Mouse (Mus musculus) kidney, postnatal 0 days (tissue): ENCODE data around the gene Carm1. TPM values are rescaled to one million over a fixed set of nuclear protein-coding genes. Genes with fewer than 3 reads are reported as not detected.

ENCODE experiments used
- ATAC-seq: fragments of 200-750 bp; cut with Nextera tagmentation; replicated peaks from 2 replicates; pipeline ENCODE4 v1.8.0; 2017; ENCODE audit warnings: low read depth, moderate number of reproducible peaks, moderate TSS enrichment, moderate library complexity; ENCODE audit not compliant: low FRiP score
- DNase-seq: peaks from one replicate; pipeline ENCODE4 v3.0.0-alpha.2; 2016; ENCODE audit warnings: low spot score
- H3K27ac ChIP-seq: fragments of 300-500 bp; sonication (generic); 2 replicates; pipeline ENCODE4 v1.5.1; 2014; ENCODE audit warnings: mild to moderate bottlenecking
- H3K27me3 ChIP-seq: fragments of 300-500 bp; sonication (generic); 2 replicates; pipeline ENCODE4 v1.6.1; 2014; ENCODE audit warnings: low read length, mixed read lengths; ENCODE audit not compliant: insufficient read depth
- H3K36me3 ChIP-seq: fragments of 300-500 bp; sonication (generic); 2 replicates; pipeline ENCODE4 v1.6.1; 2014; ENCODE audit warnings: low read length, mixed read lengths; ENCODE audit not compliant: insufficient read depth
- H3K4me1 ChIP-seq: fragments of 300-500 bp; sonication (generic); replicated peaks from 2 replicates; pipeline ENCODE4 v1.6.1; 2014; ENCODE audit warnings: antibody characterized with exemption, low read length, mixed read lengths; ENCODE audit not compliant: insufficient read depth
- H3K4me2 ChIP-seq: fragments of 300-500 bp; sonication (generic); 2 replicates; pipeline ENCODE4 v1.6.1; 2014; ENCODE audit warnings: mild to moderate bottlenecking, low read length, moderate library complexity, mixed read lengths
- H3K4me3 ChIP-seq: fragments of 300-500 bp; sonication (generic); replicated peaks from 2 replicates; pipeline ENCODE4 v1.5.1; 2014; ENCODE audit warnings: low read depth, low read length
- H3K9ac ChIP-seq: fragments of 300-500 bp; sonication (generic); 2 replicates; pipeline ENCODE4 v1.6.1; 2014; ENCODE audit warnings: low read depth, low read length
- H3K9me3 ChIP-seq: fragments of 300-500 bp; sonication (generic); replicated peaks from 2 replicates; pipeline ENCODE4 v1.6.1; 2016; ENCODE audit warnings: low read length, inconsistent platforms, mixed read lengths
- CTCF ChIP-seq: IDR thresholded peaks from 2 replicates; pipeline ENCODE4 v1.5.1; 2016; ENCODE audit warnings: antibody characterized with exemption, low read depth, mild to moderate bottlenecking, moderate library complexity
- WGBS: fragments of 180-500 bp; shearing (Covaris S2); extraction: QIAGEN DNeasy Blood & Tissue Kit; methylation state at CpG from one replicate; pipeline ENCODE4 v1.1.7; 2014; 5-methylcytosine and 5-hydroxymethylcytosine counted together
- polyA plus RNA-seq: library from polyadenylated mRNA; unstranded; fragments of >200 nt; fragmentation: Nextera tagmentation; extraction: Ambion mirVana; gene quantifications from 2 replicates; pipeline ENCODE4 v1.2.1, GENCODE M21; 2015

Carm1 gene
- polyA plus RNA-seq, 1 experiment from 2014 or later, result 26.3 TPM

GRCm38 (mm10) chr9:21585401-21585800, 38.7 kb downstream of the Carm1 start:
- Histone ChIP-seq H3K4me3 (no peak overlapping the region), H3K27me3 (no peaks in the 10 kb centered on the region), H3K4me1 (no peaks in the 10 kb centered on the region), H3K36me3 (peaks cover 81% of the 10 kb centered on the region), H3K9ac (no peak overlapping the region), H3K4me2 (no peak overlapping the region), H3K9me3 (no peaks in the 10 kb centered on the region), H3K27ac (no peak overlapping the region)
- 90% methylated on average over 1 of the region's 1 CpGs for WGBS
- no peak for DNase-seq
- no peak for TF ChIP-seq CTCF
- ATAC-seq, result no peak

GRCm38 (mm10) chr9:21587678-21588349, 41.1 kb downstream of the Carm1 start:
- ATAC-seq (no peak), DNase-seq (no peak)
- no peak overlapping the region for H3K4me2 ChIP-seq
- no peaks in the 10 kb centered on the region for H3K27me3 ChIP-seq
- TF ChIP-seq CTCF, result no peak
- H3K4me3 ChIP-seq, result no peak overlapping the region
- H3K36me3 ChIP-seq, result peaks cover 70% of the 10 kb centered on the region
- H3K9ac ChIP-seq, result no peak overlapping the region
- WGBS, result 83% methylated on average over 23 of the region's 23 CpGs
- no peak overlapping the region for H3K27ac ChIP-seq
- H3K4me1 ChIP-seq, result peaks cover 7% of the 10 kb centered on the region; the same call in 1 of the 2 replicates
- no peaks in the 10 kb centered on the region for H3K9me3 ChIP-seq

GRCm38 (mm10) chr9:21588350-21588749, 41.7 kb downstream of the Carm1 start:
- no peak overlapping the region for H3K9ac ChIP-seq
- H3K4me1 ChIP-seq, result peaks cover 7% of the 10 kb centered on the region; the same call in 1 of the 2 replicates
- no peak overlapping the region for H3K27ac ChIP-seq
- DNase-seq, result no peak
- peaks cover 65% of the 10 kb centered on the region for H3K36me3 ChIP-seq
- H3K4me3 ChIP-seq, result no peak overlapping the region
- no peaks in the 10 kb centered on the region for H3K9me3 ChIP-seq
- TF ChIP-seq CTCF, result no peak
- no peak for ATAC-seq
- no peaks in the 10 kb centered on the region for H3K27me3 ChIP-seq
- WGBS, result 85% methylated on average over 8 of the region's 8 CpGs
- H3K4me2 ChIP-seq, result no peak overlapping the region

- DNase-seq (no peak), ATAC-seq (no peak)
- 95% methylated on average over 5 of the region's 5 CpGs for WGBS
- H3K27ac ChIP-seq, result no peak overlapping the region
- H3K9me3 ChIP-seq, result no peaks in the 10 kb centered on the region
- no peak for TF ChIP-seq CTCF
- peaks cover 17% of the 10 kb centered on the region for H3K4me1 ChIP-seq
- peaks cover 56% of the 10 kb centered on the region for H3K36me3 ChIP-seq
- H3K4me3 ChIP-seq, result no peak overlapping the region
- H3K4me2 ChIP-seq, result no peak overlapping the region
- no peak overlapping the region for H3K9ac ChIP-seq
- no peaks in the 10 kb centered on the region for H3K27me3 ChIP-seq
Observed at GRCm38 (mm10) chr9:21589538-21589937, 42.8 kb downstream of the Carm1 start.

GRCm38 (mm10) chr9:21591127-21591830, 44.6 kb downstream of the Carm1 start:
- ATAC-seq, result no peak
- H3K27ac ChIP-seq, result no peak overlapping the region
- no peak overlapping the region for H3K4me3 ChIP-seq
- no peaks in the 10 kb centered on the region for H3K27me3 ChIP-seq
- TF ChIP-seq CTCF, result no peak
- peaks cover 39% of the 10 kb centered on the region for H3K36me3 ChIP-seq
- 0 out of 2 replicates have a peak overlapping the region, but pooled peaks have one; percentile 93 for H3K4me2 ChIP-seq
- WGBS, result 73% methylated on average over 6 of the region's 6 CpGs
- 0 out of 2 replicates have a peak overlapping the region, but pooled peaks have one; percentile 90 for H3K9ac ChIP-seq
- H3K4me1 ChIP-seq, result peaks cover 17% of the 10 kb centered on the region
- no peak for DNase-seq
- no peaks in the 10 kb centered on the region for H3K9me3 ChIP-seq

- 18% methylated on average over 17 of the region's 17 CpGs for WGBS
- no peak for DNase-seq
- no peaks in the 10 kb centered on the region for H3K27me3 ChIP-seq
- H3K4me3 ChIP-seq, result peak overlapping the region; percentile 98
- no peaks in the 10 kb centered on the region for H3K9me3 ChIP-seq
- peaks cover 17% of the 10 kb centered on the region for H3K4me1 ChIP-seq
- peak overlapping the region; percentile 90 for H3K9ac ChIP-seq
- no peak for TF ChIP-seq CTCF
- H3K27ac ChIP-seq, result peak overlapping the region; percentile 91
- peak overlapping the region; percentile 93 for H3K4me2 ChIP-seq
- peaks cover 31% of the 10 kb centered on the region for H3K36me3 ChIP-seq
- no peak for ATAC-seq
Observed at GRCm38 (mm10) chr9:21591831-21592702, 45.4 kb downstream of the Carm1 start.
